Mouse (Mus musculus) ES-E14 (cell line): Measurements from ENCODE around the gene Ostm1.

Experiments
- MAFK ChIP-seq: IDR thresholded peaks from 2 replicates; pipeline ENCODE4 v1.6.1; 2014; ENCODE audit warnings: mild to moderate bottlenecking, low read depth, low read length, inconsistent platforms; ENCODE audit not compliant: insufficient read depth
- ZNF384 ChIP-seq: IDR thresholded peaks from 2 replicates; pipeline ENCODE4 v1.6.1; 2012; ENCODE audit warnings: low read depth, low read length, inconsistent platforms

DNA sequence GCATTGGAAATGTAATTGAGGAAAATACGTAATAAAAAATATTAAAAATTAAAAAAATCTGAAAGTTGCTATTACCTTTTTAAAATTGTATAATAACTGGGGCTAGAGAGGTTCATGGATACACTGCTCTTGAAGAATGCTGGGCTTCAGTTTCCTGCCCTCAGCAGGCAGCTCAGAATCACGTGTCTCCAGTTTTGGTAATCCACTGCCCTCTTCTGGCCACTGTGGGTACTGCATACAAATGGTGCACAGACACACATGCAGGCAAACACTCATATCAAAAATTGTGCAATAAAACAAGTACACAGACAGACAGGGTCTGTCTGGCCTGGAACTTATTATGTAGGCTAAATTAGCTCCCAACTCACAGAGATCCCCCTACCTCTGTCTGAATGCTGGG lies 21.3 kb downstream of the Ostm1 start:
- TF ChIP-seq MAFK (no peak), ZNF384 (no peak)
